8 mouse cellular contexts compared by ENCODE assay signal in genomic region chr17:87236725-87237650, GRCm38 (mm10). TPM values are rescaled to one million over a fixed set of nuclear protein-coding genes. Genes with fewer than 3 reads are reported as not detected.
DNase-seq lines count a peak whose midpoint lies in the region; ATAC-seq lines count a peak whose summit lies in the region.

No protein-coding gene starts in this region.

- no peak overlapping the region for H3K9ac ChIP-seq in forebrain, embryonic 16.5 days (replicated peaks; ENCODE audit: low read depth, low read length)
- H3K9ac ChIP-seq in midbrain, embryonic 14.5 days (replicated peaks; ENCODE audit: low read length) = no peak overlapping the region

- no peak overlapping the region for H3K27ac ChIP-seq in forebrain, embryonic 16.5 days (ENCODE audit: low read length)
- no peak overlapping the region for H3K27ac ChIP-seq in midbrain, embryonic 14.5 days (replicated peaks; ENCODE audit: low read depth, low read length)

- H3K4me2 ChIP-seq in forebrain, embryonic 16.5 days (ENCODE audit: low read length) = no peak overlapping the region
- no peak overlapping the region for H3K4me2 ChIP-seq in midbrain, embryonic 14.5 days (ENCODE audit: low read length)

- no peaks in the 10 kb centered on the region for H3K36me3 ChIP-seq in forebrain, embryonic 16.5 days (ENCODE audit: control insufficient read depth, insufficient read depth)
- H3K36me3 ChIP-seq in midbrain, embryonic 14.5 days (ENCODE audit: control insufficient read depth, insufficient read depth, low read length) = no peaks in the 10 kb centered on the region

- H3K4me3 ChIP-seq in forebrain, embryonic 16.5 days (replicated peaks; ENCODE audit: low read length) = no peak overlapping the region
- H3K4me3 ChIP-seq in midbrain, embryonic 14.5 days (replicated peaks; ENCODE audit: low read depth, low read length) = no peak overlapping the region

- no peaks in the 10 kb centered on the region for H3K27me3 ChIP-seq in forebrain, embryonic 16.5 days (replicated peaks; ENCODE audit: control insufficient read depth, insufficient read depth, low read length)
- H3K27me3 ChIP-seq in midbrain, embryonic 14.5 days (ENCODE audit: control insufficient read depth, insufficient read depth, low read length) = no peaks in the 10 kb centered on the region

- ATAC-seq in forebrain, embryonic 16.5 days = 0 out of 2 replicates have a peak, but pooled peaks have one; percentile 43
- ATAC-seq in midbrain, embryonic 14.5 days (ENCODE audit: low FRiP score, low TSS enrichment) = no peak
- no peak for ATAC-seq in CD4-positive, CD25-positive, alpha-beta regulatory T cell, adult 4 months

- DNase-seq in right cerebral cortex, adult 2 months (ENCODE audit: low spot score in 2 of 2) = peak; percentile 28 to 51
- no peak for DNase-seq in right cerebral cortex, postnatal 25 days
- DNase-seq in kidney, postnatal 4 days = peak; percentile 32 to 60
- peak; percentile 56 for DNase-seq in midbrain, embryonic 14.5 days
- no peak for DNase-seq in layer of hippocampus, adult 11-12 months (ENCODE audit: low spot score)
- DNase-seq in layer of hippocampus, postnatal 25 days (ENCODE audit: extremely low spot score in 1 of 2, low spot score in 1 of 2) = no peak

- no peaks in the 10 kb centered on the region for H3K4me1 ChIP-seq in forebrain, embryonic 16.5 days (replicated peaks; ENCODE audit: control insufficient read depth, insufficient read depth, low read length)
- peaks cover 7% of the 10 kb centered on the region; the same call in 1 of the 2 replicates for H3K4me1 ChIP-seq in midbrain, embryonic 14.5 days (ENCODE audit: control insufficient read depth, insufficient read depth, low read length)

- H3K9me3 ChIP-seq in forebrain, embryonic 16.5 days (ENCODE audit: control insufficient read depth, low read length) = peaks cover 2% of the 10 kb centered on the region; the same call in 1 of the 2 replicates
- H3K9me3 ChIP-seq in midbrain, embryonic 14.5 days (ENCODE audit: control insufficient read depth, low read length) = peaks cover 9% of the 10 kb centered on the region; the same call in 1 of the 2 replicates

- 58% methylated on average over 18 of the region's 18 CpGs for WGBS in forebrain, embryonic 16.5 days
- whole genome bisulfite sequencing in midbrain, embryonic 14.5 days = 49% methylated on average over 18 of the region's 18 CpGs

RNA-seq across cellular contexts. Expression of gene Mcfd2, which starts 28.7 kb away (rescaled TPM):
- polyA plus RNA-seq in forebrain, embryonic 16.5 days (2015; fragmentation: Nextera tagmentation; extraction: Ambion mirVana) = 54.1 and 57.0 TPM in 2 replicates
- 43.1 and 48.1 TPM in 2 replicates for polyA plus RNA-seq in midbrain, embryonic 14.5 days (2014; fragmentation: Nextera tagmentation; extraction: Ambion mirVana)
- 10 to 100 TPM; 34.0 to 43.8 TPM for polyA plus RNA-seq in CD4-positive, CD25-positive, alpha-beta regulatory T cell, adult 4 months (2017; shearing (Covaris generic))
- 10 to 100 TPM; 51.0 to 53.2 TPM for total RNA-seq in layer of hippocampus, postnatal 25 days (2021)

RNA-seq across cellular contexts. Expression of gene Ttc7, which starts 45.7 kb away (rescaled TPM):
- 3.1 and 3.4 TPM in 2 replicates for polyA plus RNA-seq in forebrain, embryonic 16.5 days (2015; fragmentation: Nextera tagmentation; extraction: Ambion mirVana)
- polyA plus RNA-seq in midbrain, embryonic 14.5 days (2014; fragmentation: Nextera tagmentation; extraction: Ambion mirVana) = 3.6 and 5.0 TPM in 2 replicates
- polyA plus RNA-seq in CD4-positive, CD25-positive, alpha-beta regulatory T cell, adult 4 months (2017; shearing (Covaris generic)) = 10 to 100 TPM; 13.5 to 19.3 TPM
- 1 to 10 TPM; 5.1 to 8.1 TPM for total RNA-seq in layer of hippocampus, postnatal 25 days (2021)

Comparison
In these comparisons a context has a peak if more than half of its experiments do, and no peak if none do; other contexts are left out.
1. DNase-seq: peak in right cerebral cortex, adult 2 months (2 of 2), kidney, postnatal 4 days (2 of 2) and midbrain, embryonic 14.5 days (single experiment); none in right cerebral cortex, postnatal 25 days (single experiment), layer of hippocampus, adult 11-12 months (single experiment) and layer of hippocampus, postnatal 25 days (0 of 2).